Mouse (Mus musculus) stomach, postnatal 0 days (tissue): Measurements from ENCODE around the gene Itgam. TPM values are rescaled to one million over a fixed set of nuclear protein-coding genes. Genes with fewer than 3 reads are reported as not detected.
"Not testable (repeated sequence)": the region's sequence is repeated elsewhere in the genome, so short reads cannot be mapped to it uniquely, and the experiment has no call there.

Source experiments
- ATAC-seq: fragments of 200-750 bp; cut with Nextera tagmentation; 2 replicates; pipeline ENCODE4 v1.8.0; 2017; ENCODE audit not compliant: low FRiP score, low TSS enrichment
- DNase-seq: peaks from one replicate; pipeline ENCODE4 v3.0.0-alpha.2; 2016; ENCODE audit warnings: low spot score
- H3K27ac ChIP-seq: fragments of 300-500 bp; sonication (generic); replicated peaks from 2 replicates; pipeline ENCODE4 v1.5.1; 2014; ENCODE audit warnings: mild to moderate bottlenecking, control low read depth
- H3K27me3 ChIP-seq: fragments of 300-500 bp; sonication (generic); 2 replicates; pipeline ENCODE4 v1.6.1; 2014; ENCODE audit warnings: low read length; ENCODE audit not compliant: control insufficient read depth, insufficient read depth
- H3K36me3 ChIP-seq: fragments of 300-500 bp; sonication (generic); 2 replicates; pipeline ENCODE4 v1.6.1; 2014; ENCODE audit warnings: low read length, mixed read lengths; ENCODE audit not compliant: control insufficient read depth, insufficient read depth
- H3K4me1 ChIP-seq: fragments of 300-500 bp; sonication (generic); replicated peaks from 2 replicates; pipeline ENCODE4 v1.6.1; 2014; ENCODE audit warnings: antibody characterized with exemption; ENCODE audit not compliant: control insufficient read depth, insufficient read depth
- H3K4me2 ChIP-seq: fragments of 300-500 bp; sonication (generic); replicated peaks from 2 replicates; pipeline ENCODE4 v1.6.1; 2014; ENCODE audit warnings: low read depth, mild to moderate bottlenecking, control low read depth, moderate library complexity
- H3K4me3 ChIP-seq: fragments of 300-500 bp; sonication (generic); 2 replicates; pipeline ENCODE4 v1.5.1; 2014; ENCODE audit warnings: low read depth, low read length, control low read depth
- H3K9ac ChIP-seq: fragments of 300-500 bp; sonication (generic); 2 replicates; pipeline ENCODE4 v1.6.1; 2014; ENCODE audit warnings: mild to moderate bottlenecking, low read length, control low read depth, mixed read lengths
- H3K9me3 ChIP-seq: fragments of 300-500 bp; sonication (generic); 2 replicates; pipeline ENCODE4 v1.6.1; 2016; ENCODE audit warnings: low read length; ENCODE audit not compliant: control insufficient read depth
- CTCF ChIP-seq: IDR thresholded peaks from 2 replicates; pipeline ENCODE4 v1.5.1; 2016; ENCODE audit warnings: antibody characterized with exemption, low read depth, mild to moderate bottlenecking, moderate library complexity
- EP300 ChIP-seq: optimal IDR thresholded peaks from 2 replicates; pipeline ENCODE3; 2016; ENCODE audit warnings: antibody characterized with exemption
- WGBS: fragments of 180-500 bp; shearing (Covaris S2); extraction: QIAGEN DNeasy Blood & Tissue Kit; methylation state at CpG from one replicate; pipeline ENCODE4 v1.1.7; 2014; 5-methylcytosine and 5-hydroxymethylcytosine counted together
- polyA plus RNA-seq: library from polyadenylated mRNA; unstranded; fragments of >200 nt; fragmentation: Nextera tagmentation; extraction: Ambion mirVana; gene quantifications from 2 replicates; pipeline ENCODE4 v1.2.1, GENCODE M21; 2015

The Itgam gene
- polyA plus RNA-seq, result 0.91 and 0.99 TPM in 2 replicates

DNA sequence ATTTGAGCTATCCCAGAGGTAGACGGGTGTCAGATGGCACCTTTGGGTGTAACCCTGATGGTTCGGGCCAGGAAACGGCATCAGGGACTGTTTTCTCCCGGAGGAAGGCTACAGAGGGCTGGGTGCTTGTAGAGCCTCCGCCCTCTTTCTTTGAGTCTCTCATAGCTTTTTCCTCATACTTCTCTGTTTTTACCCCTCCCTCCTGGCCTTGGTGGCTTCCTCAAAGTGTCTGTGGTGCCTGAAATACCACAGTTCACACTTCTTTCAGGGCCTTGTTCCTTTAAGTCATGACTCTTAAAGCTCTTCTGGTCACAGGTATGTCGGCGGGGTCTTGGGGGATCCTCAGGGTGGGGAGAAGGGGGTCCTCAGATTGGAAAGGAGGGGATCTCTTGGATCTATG lies at the start of gene Itgam, which contains the start of gene Gm49368:
Gene Itgam, plus strand, starts transcription at position 185 of the 400 bp plus-strand sequence.
Gene Gm49368, plus strand, starts transcription at position 228 of the 400 bp plus-strand sequence.
- no peak within 1 kb of the TSS for H3K9ac ChIP-seq
- 66% methylated on average over 7 of the region's 7 CpGs for WGBS
- no peak within 1 kb of the TSS for H3K4me3 ChIP-seq
- no peaks in the 10 kb centered on the region for H3K36me3 ChIP-seq
- no peak for TF ChIP-seq CTCF
- TF ChIP-seq EP300, result no peak
- ATAC-seq, result no peak
- no peaks in the 10 kb centered on the region for H3K27me3 ChIP-seq
- H3K4me1 ChIP-seq, result no peaks in the 10 kb centered on the region
- no peak for DNase-seq
- H3K27ac ChIP-seq, result no peak within 1 kb of the TSS
- H3K4me2 ChIP-seq, result no peak within 1 kb of the TSS
- no peaks in the 10 kb centered on the region for H3K9me3 ChIP-seq

- Histone ChIP-seq H3K4me3 (no peak overlapping the region), H3K9me3 (no peaks in the 10 kb centered on the region), H3K36me3 (no peaks in the 10 kb centered on the region), H3K27ac (no peak overlapping the region), H3K9ac (no peak overlapping the region), H3K27me3 (no peaks in the 10 kb centered on the region), H3K4me2 (no peak overlapping the region), H3K4me1 (no peaks in the 10 kb centered on the region)
- 90% methylated on average over 13 of the region's 13 CpGs for WGBS
- ATAC-seq, result no peak
- no peak for TF ChIP-seq EP300
- no peak for TF ChIP-seq CTCF
- DNase-seq, result no peak
These were observed 49.3 kb upstream of the Itgam start for GRCm38 (mm10) chr7:128013116-128013515.

- not testable (repeated sequence) for H3K4me2 ChIP-seq, H3K9ac ChIP-seq, H3K36me3 ChIP-seq, H3K4me1 ChIP-seq, DNase-seq, ATAC-seq, H3K4me3 ChIP-seq, H3K9me3 ChIP-seq, H3K27me3 ChIP-seq, H3K27ac ChIP-seq
- 47% methylated on average over 5 of the region's 5 CpGs for WGBS
These were observed 46.3 kb upstream of the Itgam start for GRCm38 (mm10) chr7:128016134-128016533.

GRCm38 (mm10) chr7:128016650-128017049 lies 45.8 kb upstream of the Itgam start:
- no peaks in the 10 kb centered on the region for H3K9me3 ChIP-seq
- H3K27me3 ChIP-seq, result no peaks in the 10 kb centered on the region
- no peak for ATAC-seq
- no peaks in the 10 kb centered on the region for H3K36me3 ChIP-seq
- no peak overlapping the region for H3K9ac ChIP-seq
- H3K4me1 ChIP-seq, result no peaks in the 10 kb centered on the region
- WGBS, result 61% methylated on average over 6 of the region's 6 CpGs
- no peak overlapping the region for H3K27ac ChIP-seq
- no peak for TF ChIP-seq CTCF
- no peak for DNase-seq
- no peak overlapping the region for H3K4me2 ChIP-seq
- no peak overlapping the region for H3K4me3 ChIP-seq

DNA sequence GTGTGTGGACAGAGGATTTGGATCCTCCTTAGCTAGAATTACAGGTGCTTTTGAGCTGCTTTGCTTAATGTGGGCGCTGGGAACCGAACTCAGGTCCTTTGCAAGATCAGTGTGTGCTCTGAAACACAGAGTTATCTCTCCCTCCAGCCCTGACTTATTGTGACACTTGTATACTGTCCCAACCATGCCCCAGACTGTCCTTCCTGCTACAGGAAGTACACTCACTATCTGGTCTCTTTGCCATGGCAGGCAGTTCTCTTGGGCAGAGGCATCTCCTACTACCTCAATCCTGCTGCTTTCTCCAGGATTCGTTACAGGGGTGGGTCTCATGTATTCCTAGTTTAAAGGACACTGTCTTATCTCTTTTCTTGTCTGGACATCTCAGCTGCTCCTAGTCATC lies 44.2 kb upstream of the Itgam start:
- no peaks in the 10 kb centered on the region for H3K9me3 ChIP-seq
- H3K4me1 ChIP-seq, result no peaks in the 10 kb centered on the region
- H3K36me3 ChIP-seq, result no peaks in the 10 kb centered on the region
- no peak for TF ChIP-seq EP300
- no peak for TF ChIP-seq CTCF
- no peak overlapping the region for H3K4me3 ChIP-seq
- no peak overlapping the region for H3K27ac ChIP-seq
- H3K9ac ChIP-seq, result no peak overlapping the region
- no peak overlapping the region for H3K4me2 ChIP-seq
- 85% methylated on average over 3 of the region's 3 CpGs for WGBS
- DNase-seq (no peak), ATAC-seq (no peak)
- H3K27me3 ChIP-seq, result no peaks in the 10 kb centered on the region

DNA sequence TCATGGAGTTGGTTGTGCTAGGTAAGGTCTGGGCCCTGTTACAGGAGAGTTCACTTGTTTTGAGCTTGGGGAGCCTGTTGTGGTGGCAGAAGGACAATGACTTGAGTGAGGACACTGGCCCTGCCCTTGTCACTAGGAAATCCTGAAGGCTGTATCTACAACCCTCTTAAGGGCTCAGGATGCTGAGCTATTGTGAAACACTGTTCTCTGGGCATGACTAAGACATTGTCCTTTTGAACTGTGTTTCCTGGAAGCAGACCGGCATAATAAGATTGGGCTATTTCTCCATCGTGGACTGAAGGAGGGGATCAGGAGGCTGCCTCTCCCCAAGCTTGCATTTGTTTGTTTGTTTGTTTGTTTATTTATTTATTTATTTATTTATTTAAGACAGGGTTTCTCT lies 43.3 kb upstream of the Itgam start:
- WGBS, result 56% methylated on average over 2 of the region's 2 CpGs
- DNase-seq (no peak), ATAC-seq (peak; percentile 73; the same call in 1 of the 2 replicates)
- Histone ChIP-seq H3K4me1 (no peaks in the 10 kb centered on the region), H3K36me3 (no peaks in the 10 kb centered on the region), H3K9me3 (no peaks in the 10 kb centered on the region), H3K9ac (no peak overlapping the region), H3K27ac (no peak overlapping the region), H3K4me2 (no peak overlapping the region), H3K4me3 (no peak overlapping the region), H3K27me3 (no peaks in the 10 kb centered on the region)
- TF ChIP-seq CTCF, result no peak
- no peak for TF ChIP-seq EP300
